Mouse (Mus musculus) layer of hippocampus, postnatal 10 days (tissue): Measurements from ENCODE around the gene Gm20696. TPM values are rescaled to one million over a fixed set of nuclear protein-coding genes. Genes with fewer than 3 reads are reported as not detected.

Experiments
- DNase-seq, 2 experiments: peaks; one replicate each; pipeline ENCODE4 v3.0.0; 2021; ENCODE audit warnings: low spot score in 2 of 2
- total RNA-seq, 2 experiments: library from RNA; stranded (reverse); gene quantifications; 2 replicates each; pipeline ENCODE4 v1.2.3; 2021

The Gm20696 gene
- total RNA-seq, 2 experiments from 2014 or later, result 7.1 to 8.8 TPM

DNA sequence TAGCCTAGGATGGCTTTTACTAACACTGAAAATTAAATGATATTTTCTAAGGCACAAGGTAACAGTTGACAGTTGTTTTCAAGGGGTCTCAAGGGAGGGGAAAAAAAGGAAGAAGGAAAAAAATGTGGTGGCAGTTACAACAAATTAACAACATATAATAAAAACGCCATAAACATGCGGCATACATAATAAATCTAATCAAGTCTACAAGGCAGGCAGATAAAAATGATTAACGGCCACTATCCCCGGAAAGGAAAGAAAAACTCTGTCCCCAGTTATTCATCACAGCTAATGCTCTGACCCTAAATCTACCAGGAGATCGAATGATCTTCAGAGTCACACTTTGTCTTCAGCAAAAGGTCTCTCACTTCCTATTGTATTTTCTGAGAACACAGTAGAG lies 330.4 kb downstream of the Gm20696 start:
- DNase-seq, result no peak

- no peak for DNase-seq
Observed at GRCm38 (mm10) chr6:99335174-99335830, 331.3 kb downstream of the Gm20696 start.

DNA sequence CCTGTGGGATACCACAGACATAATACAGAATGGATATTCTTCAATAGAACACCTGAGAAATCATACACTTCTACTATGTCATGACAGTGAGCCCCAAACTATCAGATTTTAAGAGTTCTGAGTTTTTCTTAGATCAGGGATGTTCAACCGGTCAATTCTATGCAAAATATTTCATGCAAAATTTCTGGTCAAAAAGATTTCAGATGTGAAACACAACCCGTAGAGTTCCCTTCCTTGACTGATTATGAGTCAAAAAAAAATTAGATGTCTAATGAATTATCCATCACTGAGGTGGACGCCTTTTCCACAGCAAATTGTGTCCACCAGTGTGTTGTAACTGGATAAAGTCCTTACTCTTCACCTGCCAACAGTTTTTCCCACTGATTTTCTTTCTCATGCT lies 332.3 kb downstream of the Gm20696 start:
- DNase-seq, result no peak

- DNase-seq, result no peak
Observed at GRCm38 (mm10) chr6:99333127-99333526, 333.5 kb downstream of the Gm20696 start.

DNA sequence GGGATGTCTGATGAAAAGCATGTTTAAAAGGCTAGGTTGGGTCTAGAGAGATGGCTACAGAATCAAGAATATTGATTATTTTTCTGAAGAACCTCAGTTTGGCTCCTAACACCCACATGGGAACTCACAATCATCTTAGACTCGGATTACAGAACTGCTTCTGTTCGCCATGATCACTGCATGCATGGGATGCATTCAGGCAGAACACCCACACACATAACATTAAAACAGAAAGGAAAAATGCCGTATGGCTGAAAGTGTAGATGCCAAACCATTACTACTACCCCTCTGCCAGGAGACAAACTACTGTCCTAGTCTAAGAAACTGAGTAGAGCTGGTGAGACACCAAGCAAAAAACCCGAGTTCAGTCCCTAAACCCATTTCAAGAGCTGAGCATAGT lies 336.4 kb downstream of the Gm20696 start:
- DNase-seq, result no peak

GRCm38 (mm10) chr6:99328634-99329033 lies 338.0 kb downstream of the Gm20696 start:
- no peak for DNase-seq

DNA sequence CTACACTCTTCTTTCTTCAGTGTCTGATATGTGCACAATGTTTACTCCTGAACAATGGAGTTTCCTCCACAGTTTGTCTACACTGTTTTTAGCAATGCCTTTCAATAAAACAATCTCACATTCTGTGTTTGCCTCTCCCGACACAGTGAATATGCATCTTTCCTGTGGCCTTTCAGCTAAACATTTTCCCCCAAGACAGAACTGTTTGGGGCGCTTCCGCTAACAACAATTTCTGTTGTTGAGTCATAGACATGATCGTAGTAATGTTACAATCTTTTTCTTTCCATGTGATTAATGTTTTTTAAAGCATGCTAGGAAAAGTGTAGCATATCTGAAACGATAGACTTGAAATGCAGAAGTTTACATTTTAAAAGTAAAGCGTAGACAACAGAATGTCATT lies 338.5 kb downstream of the Gm20696 start:
- no peak for DNase-seq

- DNase-seq, result no peak
Observed at GRCm38 (mm10) chr6:99327721-99328120, 338.9 kb downstream of the Gm20696 start.

DNA sequence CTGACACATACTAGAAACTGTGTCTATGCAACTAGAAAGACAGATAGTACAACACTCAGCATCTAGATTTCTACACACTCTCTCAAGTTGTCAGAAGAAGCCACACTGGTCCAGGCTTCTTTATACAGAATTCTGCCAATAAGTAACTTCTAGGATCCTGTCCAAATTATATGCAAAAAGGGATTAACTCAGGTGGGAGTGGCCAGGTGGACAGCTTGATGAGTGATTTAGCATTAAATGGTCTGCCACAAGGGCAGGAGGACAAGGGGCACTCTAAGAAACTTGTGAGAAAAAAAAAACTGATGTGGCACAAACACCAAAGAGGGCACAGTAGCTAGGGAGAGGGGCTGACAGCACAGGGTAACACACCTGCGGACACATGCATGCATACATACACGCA lies 340.7 kb downstream of the Gm20696 start:
- DNase-seq, result no peak

DNA sequence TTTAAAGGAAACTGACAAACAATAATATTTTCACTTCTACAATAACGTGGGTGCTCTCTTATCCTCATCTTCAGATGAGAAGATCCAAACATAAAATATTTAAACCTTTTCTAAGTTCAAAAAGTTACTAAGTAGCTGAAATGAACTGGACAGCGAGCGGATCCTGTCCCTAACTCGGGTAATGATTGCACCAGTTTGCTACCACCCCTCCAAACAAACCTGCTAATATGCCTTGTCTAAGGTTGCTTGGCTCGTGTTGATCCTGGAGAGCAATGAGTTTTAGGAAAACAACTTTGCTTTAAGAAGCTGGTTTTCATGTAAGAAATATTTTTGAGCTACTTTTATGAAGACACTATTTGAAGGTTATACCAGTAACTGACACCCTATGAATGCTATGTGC lies 341.1 kb downstream of the Gm20696 start:
- DNase-seq, result no peak

DNA sequence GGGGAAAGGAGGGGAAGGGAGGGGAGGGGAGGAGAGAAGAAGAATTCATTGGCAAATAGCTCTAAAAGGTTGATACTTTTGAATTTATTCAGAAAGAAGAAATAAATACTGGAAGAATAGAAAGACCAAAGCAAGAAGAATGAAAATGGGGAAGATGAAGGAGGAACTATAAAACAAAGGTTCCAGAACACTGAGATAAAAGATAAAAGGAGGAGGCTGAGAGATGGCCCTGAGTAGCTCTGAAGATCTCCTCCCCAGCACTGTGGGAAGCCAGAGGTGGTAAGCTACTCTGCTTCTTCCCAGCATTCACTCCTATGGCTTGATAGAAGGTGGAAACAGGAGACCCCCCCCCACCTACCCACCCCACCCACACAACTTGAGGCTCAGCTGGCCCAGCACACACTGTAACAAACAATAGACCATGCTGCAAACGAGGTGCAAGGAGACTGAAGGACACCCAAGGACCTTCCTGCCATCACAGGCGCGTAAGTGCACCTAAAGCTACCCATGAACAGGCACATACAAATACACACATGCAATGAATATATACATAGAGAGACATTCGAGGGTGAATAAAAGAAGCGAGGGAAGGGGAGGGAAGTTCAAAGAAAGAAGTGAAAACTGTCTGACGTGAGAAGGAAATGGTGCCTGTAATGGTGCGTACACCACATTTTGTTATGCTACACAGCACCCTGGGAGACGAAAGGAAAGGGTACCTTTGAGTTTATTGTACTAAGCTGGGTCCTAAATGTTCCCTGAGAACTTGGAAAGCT lies 344.3 kb downstream of the Gm20696 start:
- no peak for DNase-seq

DNA sequence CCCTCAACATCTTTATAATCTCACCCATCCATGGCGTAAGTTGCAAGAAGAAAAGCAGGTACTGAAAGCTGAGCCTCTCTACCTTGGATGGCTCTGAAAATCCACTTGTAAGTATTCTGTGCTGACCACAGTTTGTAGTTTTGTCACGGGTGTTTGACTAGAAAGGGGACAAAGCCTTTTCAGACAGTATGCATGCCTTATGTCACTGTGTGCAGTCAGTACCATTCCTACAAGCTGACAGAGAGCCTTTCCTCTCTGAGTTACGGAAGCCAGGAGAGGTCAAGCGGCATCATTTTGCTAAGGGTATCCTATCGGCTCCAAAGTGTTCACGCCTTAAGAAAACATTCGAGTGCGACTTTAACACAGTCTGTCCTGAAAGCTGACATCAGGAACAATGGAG lies 346.2 kb downstream of the Gm20696 start:
- no peak for DNase-seq

- DNase-seq, result no peak
Observed at GRCm38 (mm10) chr6:99319415-99320405, 346.9 kb downstream of the Gm20696 start.

- no peak for DNase-seq
Observed at GRCm38 (mm10) chr6:99314746-99315145, 351.9 kb downstream of the Gm20696 start.

GRCm38 (mm10) chr6:99310529-99310928 lies 356.1 kb downstream of the Gm20696 start:
- DNase-seq, result no peak

- DNase-seq, result no peak
Observed at GRCm38 (mm10) chr6:99310171-99310500, 356.5 kb downstream of the Gm20696 start.

DNA sequence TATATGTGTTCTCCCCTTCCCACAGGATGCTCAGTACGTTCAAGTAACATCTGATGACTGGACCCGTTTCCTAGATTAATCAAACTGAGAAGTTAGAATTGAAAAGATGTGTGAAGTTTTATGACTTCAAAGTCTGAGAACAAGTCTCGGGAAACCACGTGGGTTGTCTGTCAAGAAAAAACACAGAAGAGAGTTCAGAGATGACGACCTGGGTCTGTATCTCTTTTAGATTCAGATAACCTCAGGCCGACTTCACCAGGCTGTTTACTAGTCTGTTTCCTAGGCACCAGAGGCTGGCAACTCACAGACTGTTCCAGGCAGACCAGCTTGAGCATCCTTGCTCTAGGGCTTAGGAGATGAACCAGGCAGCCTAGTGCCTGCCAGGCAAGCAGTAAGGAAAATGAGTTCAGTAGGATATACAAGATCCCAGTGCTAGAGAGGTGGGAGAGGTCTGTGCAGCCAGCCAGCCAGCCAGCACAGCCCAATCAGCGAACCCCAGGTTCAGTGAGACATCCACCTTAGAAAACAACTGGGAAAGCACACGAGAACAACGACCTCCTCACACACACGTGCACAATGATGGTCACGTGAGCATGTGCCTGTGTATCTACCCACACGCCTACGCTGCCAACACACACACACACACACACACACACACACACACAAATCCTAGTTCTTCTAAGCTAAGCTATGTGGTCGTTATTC lies 357.0 kb downstream of the Gm20696 start:
- DNase-seq, result no peak

GRCm38 (mm10) chr6:99305751-99306150 lies 360.8 kb downstream of the Gm20696 start:
- DNase-seq, result no peak

DNA sequence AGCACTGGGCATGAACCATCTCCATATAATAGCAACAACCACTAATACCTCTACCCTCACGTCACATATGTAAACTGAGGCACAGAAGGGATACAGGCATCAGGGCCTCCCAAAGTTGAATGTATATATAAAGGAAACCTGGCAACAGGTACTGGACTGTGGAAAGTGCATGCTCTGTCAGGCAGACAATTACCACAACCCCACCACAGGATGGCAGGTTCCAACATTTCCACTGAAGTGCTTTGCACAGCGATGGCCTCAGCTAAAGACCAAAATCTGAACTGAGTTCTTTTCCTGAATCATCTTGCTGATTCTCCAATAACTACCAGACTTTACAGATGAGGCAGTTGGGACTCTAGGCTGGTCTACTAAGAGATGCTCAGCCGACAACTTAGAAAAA lies 361.4 kb downstream of the Gm20696 start:
- no peak for DNase-seq

GRCm38 (mm10) chr6:99302662-99303435 lies 363.7 kb downstream of the Gm20696 start:
- no peak for DNase-seq
